In genomic region chrX:132646956-132647355, GRCm38 (mm10) we compare ENCODE assay signal across 20 mouse cellular contexts.
DNase-seq lines count a peak whose midpoint lies in the region; ATAC-seq and TF ChIP-seq lines count a peak whose summit lies in the region.
"Had no signal": no experiment of that assay in that cellular context is flagged by ENCODE, and none has a peak within 500 bp of the region (broad histone marks: within the 10 kb centered on the region; RNA-seq: fewer than 3 reads in every experiment).

No protein-coding gene starts in this region.

- H3K9ac ChIP-seq in kidney, postnatal 0 days (ENCODE audit: low read depth, low read length): no peak overlapping the region
- H3K9ac ChIP-seq in kidney, embryonic 16.5 days (replicated peaks; ENCODE audit: low read length): no peak overlapping the region
- no peak overlapping the region for H3K9ac ChIP-seq in forebrain, embryonic 11.5 days (ENCODE audit: low read length)
- H3K9ac ChIP-seq: embryonic facial prominence, embryonic 15.5 days; liver, postnatal 0 days; midbrain, embryonic 13.5 days had no signal

- peak; percentile 7 for DNase-seq in kidney, postnatal 0 days (ENCODE audit: low spot score)
- DNase-seq in layer of hippocampus, adult 2 months (ENCODE audit: low spot score in 2 of 2): peak; percentile 42 to 71
- peak; percentile 31 to 40 for DNase-seq in layer of hippocampus, postnatal 36 days
- peak; percentile 8 for DNase-seq in right cerebral cortex, postnatal 25 days
- no peak for DNase-seq in forebrain, embryonic 11.5 days (ENCODE audit: low spot score)
- DNase-seq in cerebellum, postnatal 25 days: no peak
- DNase-seq: adrenal gland, postnatal 25 days; B cell, adult 2 months; cerebellum, adult 11-12 months; cerebellum, postnatal 36 days; gastrocnemius, postnatal 36 days; kidney, adult 2 months; kidney, postnatal 25 days; liver, postnatal 0 days; lung, postnatal 10 days; thymus, adult 2 months had no signal

- no peaks in the 10 kb centered on the region for H3K4me1 ChIP-seq in kidney, postnatal 0 days (replicated peaks; ENCODE audit: insufficient read depth, low read length)
- no peaks in the 10 kb centered on the region for H3K4me1 ChIP-seq in kidney, embryonic 16.5 days (ENCODE audit: insufficient read depth, low read length)
- H3K4me1 ChIP-seq in forebrain, embryonic 11.5 days (replicated peaks; ENCODE audit: control insufficient read depth, insufficient read depth, low read length): no peaks in the 10 kb centered on the region
- H3K4me1 ChIP-seq: embryonic facial prominence, embryonic 15.5 days; heart, embryonic 10.5 days; midbrain, embryonic 13.5 days had no signal

- no peak overlapping the region for H3K4me2 ChIP-seq in kidney, postnatal 0 days (ENCODE audit: low read length)
- no peak overlapping the region for H3K4me2 ChIP-seq in kidney, embryonic 16.5 days (replicated peaks; ENCODE audit: low read depth, low read length)
- H3K4me2 ChIP-seq in forebrain, embryonic 11.5 days (ENCODE audit: low read depth, low read length, severe bottlenecking): no peak overlapping the region
- H3K4me2 ChIP-seq: embryonic facial prominence, embryonic 15.5 days; midbrain, embryonic 13.5 days had no signal

- H3K4me3 ChIP-seq in kidney, postnatal 0 days (replicated peaks; ENCODE audit: low read depth, low read length): no peak overlapping the region
- no peak overlapping the region for H3K4me3 ChIP-seq in kidney, embryonic 16.5 days (ENCODE audit: low read length)
- H3K4me3 ChIP-seq in layer of hippocampus, adult 2 months: no peak overlapping the region
- H3K4me3 ChIP-seq in forebrain, embryonic 11.5 days (ENCODE audit: low read depth, low read length): no peak overlapping the region
- H3K4me3 ChIP-seq: embryonic facial prominence, embryonic 15.5 days; heart, embryonic 10.5 days; midbrain, embryonic 13.5 days had no signal

- no peaks in the 10 kb centered on the region for H3K9me3 ChIP-seq in kidney, postnatal 0 days (replicated peaks; ENCODE audit: low read length)
- no peaks in the 10 kb centered on the region for H3K9me3 ChIP-seq in kidney, embryonic 16.5 days (ENCODE audit: low read length)
- no peaks in the 10 kb centered on the region for H3K9me3 ChIP-seq in forebrain, embryonic 11.5 days (ENCODE audit: control insufficient read depth, low read length)
- H3K9me3 ChIP-seq: embryonic facial prominence, embryonic 15.5 days; heart, embryonic 10.5 days; midbrain, embryonic 13.5 days had no signal

- no peak for ATAC-seq in kidney, postnatal 0 days (replicated peaks; ENCODE audit: low FRiP score, low read depth)
- ATAC-seq in kidney, embryonic 16.5 days (ENCODE audit: low FRiP score, low TSS enrichment): no peak
- ATAC-seq in forebrain, embryonic 11.5 days (replicated peaks; ENCODE audit: low FRiP score): no peak
- ATAC-seq: liver, postnatal 0 days; midbrain, embryonic 13.5 days had no signal

- TF ChIP-seq CTCF in kidney, postnatal 0 days (IDR thresholded peaks at IDR 0.05; ENCODE audit: low read depth): no peak
- TF ChIP-seq CTCF in layer of hippocampus, adult 2 months (conservative IDR thresholded peaks at IDR 0.05): no peak

- no peaks in the 10 kb centered on the region for H3K27me3 ChIP-seq in kidney, postnatal 0 days (ENCODE audit: insufficient read depth, low read length)
- no peaks in the 10 kb centered on the region for H3K27me3 ChIP-seq in kidney, embryonic 16.5 days (ENCODE audit: insufficient read depth, low read length)
- H3K27me3 ChIP-seq in forebrain, embryonic 11.5 days (ENCODE audit: control insufficient read depth, insufficient read depth, low read length): no peaks in the 10 kb centered on the region
- H3K27me3 ChIP-seq: embryonic facial prominence, embryonic 15.5 days; midbrain, embryonic 13.5 days had no signal

- no peaks in the 10 kb centered on the region for H3K36me3 ChIP-seq in kidney, postnatal 0 days (ENCODE audit: insufficient read depth, low read length)
- no peaks in the 10 kb centered on the region for H3K36me3 ChIP-seq in kidney, embryonic 16.5 days (ENCODE audit: insufficient read depth, low read length)
- H3K36me3 ChIP-seq in forebrain, embryonic 11.5 days (ENCODE audit: control insufficient read depth, insufficient read depth, low read length): no peaks in the 10 kb centered on the region
- H3K36me3 ChIP-seq: embryonic facial prominence, embryonic 15.5 days; heart, embryonic 10.5 days; midbrain, embryonic 13.5 days had no signal

- no peak overlapping the region for H3K27ac ChIP-seq in kidney, postnatal 0 days
- no peak overlapping the region for H3K27ac ChIP-seq in kidney, embryonic 16.5 days (ENCODE audit: low read length)
- H3K27ac ChIP-seq in layer of hippocampus, adult 2 months: no peak overlapping the region
- no peak overlapping the region for H3K27ac ChIP-seq in forebrain, embryonic 11.5 days (ENCODE audit: low read depth, low read length)
- H3K27ac ChIP-seq: embryonic facial prominence, embryonic 15.5 days; heart, embryonic 10.5 days; midbrain, embryonic 13.5 days had no signal

Comparison
In these comparisons a context has a peak if more than half of its experiments do, and no peak if none do; other contexts are left out.
1. DNase-seq: peak in kidney, postnatal 0 days (single experiment), layer of hippocampus, adult 2 months (2 of 2), layer of hippocampus, postnatal 36 days (2 of 2) and right cerebral cortex, postnatal 25 days (single experiment); none in forebrain, embryonic 11.5 days (single experiment) and cerebellum, postnatal 25 days (0 of 2).